Mouse (Mus musculus) kidney, adult 9 months (tissue): ENCODE measurements around the gene Gm45140.

Experiments
- DNase-seq: peaks from one replicate; pipeline ENCODE4 v3.0.0; 2022

The Gm45140 gene

GRCm38 (mm10) chr6:87842254-87842653, 6.7 kb upstream of the Gm45140 start:
- DNase-seq = peak; percentile 33

GRCm38 (mm10) chr6:87841635-87842034, 6.0 kb upstream of the Gm45140 start:
- DNase-seq = no peak

- no peak for DNase-seq
Measured at GRCm38 (mm10) chr6:87839797-87840341, 4.3 kb upstream of the Gm45140 start.

GRCm38 (mm10) chr6:87838551-87839197, 3.1 kb upstream of the Gm45140 start, which contains the start of gene Isy1:
TSS of gene Isy1 (minus strand) at chr6:87838798.
- peak; percentile 98 for DNase-seq

GRCm38 (mm10) chr6:87820366-87820765, 15.2 kb downstream of the Gm45140 start:
- no peak for DNase-seq

- no peak for DNase-seq
Measured at GRCm38 (mm10) chr6:87814486-87814885, 21.1 kb downstream of the Gm45140 start.

GRCm38 (mm10) chr6:87812656-87813055, 22.9 kb downstream of the Gm45140 start:
- DNase-seq = no peak

- DNase-seq = peak; percentile 96
Measured at GRCm38 (mm10) chr6:87811675-87812338, 23.8 kb downstream of the Gm45140 start, which contains the start of gene Rab43. TSS of gene Rab43 (minus strand) at chr6:87812164.

GRCm38 (mm10) chr6:87810713-87811669, 24.6 kb downstream of the Gm45140 start:
- DNase-seq = peak; percentile 82

- DNase-seq = peak; percentile 21
Measured at GRCm38 (mm10) chr6:87810311-87810710, 25.3 kb downstream of the Gm45140 start.

- DNase-seq = peak; percentile 56
Measured at GRCm38 (mm10) chr6:87809651-87810161, 25.9 kb downstream of the Gm45140 start.

GRCm38 (mm10) chr6:87809144-87809543, 26.5 kb downstream of the Gm45140 start:
- DNase-seq = no peak

GRCm38 (mm10) chr6:87808521-87808920, 27.1 kb downstream of the Gm45140 start:
- DNase-seq = peak; percentile 67

- DNase-seq = no peak
Measured at GRCm38 (mm10) chr6:87807735-87808440, 27.7 kb downstream of the Gm45140 start.

GRCm38 (mm10) chr6:87806857-87807256, 28.7 kb downstream of the Gm45140 start:
- DNase-seq = no peak

- DNase-seq = no peak
Measured at GRCm38 (mm10) chr6:87806028-87806427, 29.6 kb downstream of the Gm45140 start.

GRCm38 (mm10) chr6:87805448-87805847, 30.1 kb downstream of the Gm45140 start:
- no peak for DNase-seq

GRCm38 (mm10) chr6:87804886-87805285, 30.7 kb downstream of the Gm45140 start:
- no peak for DNase-seq

GRCm38 (mm10) chr6:87804036-87804435, 31.6 kb downstream of the Gm45140 start:
- DNase-seq = no peak

- no peak for DNase-seq
Measured at GRCm38 (mm10) chr6:87802462-87802861, 33.1 kb downstream of the Gm45140 start.

GRCm38 (mm10) chr6:87799576-87799975, 36.0 kb downstream of the Gm45140 start:
- DNase-seq = no peak

- no peak for DNase-seq
Measured at GRCm38 (mm10) chr6:87797321-87797720, 38.3 kb downstream of the Gm45140 start.
